Mouse (Mus musculus) kidney, adult 2 months (tissue): Measurements from ENCODE around the gene Dgkg.

Source experiments
- CTCF ChIP-seq: fragments of 200-500 bp; conservative IDR thresholded peaks from 2 replicates; pipeline ENCODE4 v1.5.1; 2011; ENCODE audit warnings: low read depth, mild to moderate bottlenecking, control low read depth, low read length, moderate library complexity, mixed read lengths; ENCODE audit not compliant: insufficient read depth, insufficient read length
- POLR2A ChIP-seq: fragments of 200-500 bp; IDR thresholded peaks from one replicate; pipeline ENCODE4 v1.6.1; 2011; ENCODE audit warnings: low read depth, low read length, control low read depth

DNA sequence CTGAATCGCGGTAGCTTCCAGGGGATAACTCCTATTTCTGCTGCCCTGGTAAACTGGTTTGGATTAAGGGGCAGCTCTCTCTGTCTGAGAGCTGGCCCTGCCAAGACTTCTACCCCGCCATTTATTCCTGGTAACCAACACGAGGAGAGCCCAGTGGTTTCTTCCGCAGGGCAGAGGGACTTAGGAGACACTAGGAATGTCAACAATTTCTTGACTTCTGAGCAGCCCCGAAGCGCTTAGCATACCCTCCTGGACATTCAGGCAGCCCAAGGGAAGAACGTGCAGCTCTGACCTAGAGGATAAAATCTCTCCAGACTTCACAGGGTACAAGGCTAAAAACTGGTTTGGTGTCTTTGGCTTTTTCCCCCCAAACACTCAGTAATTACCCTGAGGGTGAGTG, 227.6 kb downstream of the Dgkg start:
- TF ChIP-seq CTCF, result no peak
- TF ChIP-seq POLR2A, result no peak
